Mouse (Mus musculus): ENCODE data around the gene Zfp628. TPM values are rescaled to one million over a fixed set of nuclear protein-coding genes. Genes with fewer than 3 reads are reported as not detected.

Gene Zfp628
- polyA plus RNA-seq, 1 experiment = 9.7 TPM

- Histone ChIP-seq H3K27ac (ENCODE audit: insufficient read depth, low read length) (peak overlapping the region; percentile 87), H3K4me3 (ENCODE audit: insufficient read depth, low read length) (peak overlapping the region; percentile 56), H3K4me1 (ENCODE audit: control insufficient read depth, insufficient read depth, low read length) (peaks cover 8% of the 10 kb centered on the region)
- TF ChIP-seq CTCF (IDR thresholded peaks at IDR 0.05; ENCODE audit: extremely low read depth, insufficient read depth, low read length) (no peak), POLR2A (IDR thresholded peaks at IDR 0.05; ENCODE audit: extremely low read depth, insufficient read depth, low read length) (0 out of 2 replicates have a peak, but pooled peaks have one; percentile 30)
Observed at GRCm38 (mm10) chr7:4922931-4923565, 8.0 kb downstream of the Zfp628 start.

GRCm38 (mm10) chr7:4923586-4924364, 8.8 kb downstream of the Zfp628 start:
- peaks cover 8% of the 10 kb centered on the region for H3K4me1 ChIP-seq (ENCODE audit: control insufficient read depth, insufficient read depth, low read length)
- no peak; the same call in 1 of the 2 replicates for TF ChIP-seq POLR2A (IDR thresholded peaks at IDR 0.05; ENCODE audit: extremely low read depth, insufficient read depth, low read length)
- peak; percentile 24; the same call in 1 of the 2 replicates for TF ChIP-seq CTCF (IDR thresholded peaks at IDR 0.05; ENCODE audit: extremely low read depth, insufficient read depth, low read length)
- H3K27ac ChIP-seq (ENCODE audit: insufficient read depth, low read length) = peak overlapping the region; percentile 87
- H3K4me3 ChIP-seq (ENCODE audit: insufficient read depth, low read length) = peak overlapping the region; percentile 56

GRCm38 (mm10) chr7:4924483-4924882, 9.5 kb downstream of the Zfp628 start:
- H3K4me1 ChIP-seq (ENCODE audit: control insufficient read depth, insufficient read depth, low read length) = peaks cover 8% of the 10 kb centered on the region
- peak overlapping the region; percentile 87; the same call in 1 of the 2 replicates for H3K27ac ChIP-seq (ENCODE audit: insufficient read depth, low read length)
- no peak for TF ChIP-seq CTCF (IDR thresholded peaks at IDR 0.05; ENCODE audit: extremely low read depth, insufficient read depth, low read length)
- no peak for TF ChIP-seq POLR2A (IDR thresholded peaks at IDR 0.05; ENCODE audit: extremely low read depth, insufficient read depth, low read length)
- no peak overlapping the region; the same call in 1 of the 2 replicates for H3K4me3 ChIP-seq (ENCODE audit: insufficient read depth, low read length)

- Histone ChIP-seq H3K27ac (ENCODE audit: insufficient read depth, low read length) (peak overlapping the region; percentile 37), H3K4me3 (ENCODE audit: insufficient read depth, low read length) (no peak overlapping the region), H3K4me1 (ENCODE audit: control insufficient read depth, insufficient read depth, low read length) (peaks cover 8% of the 10 kb centered on the region)
- no peak for TF ChIP-seq CTCF (IDR thresholded peaks at IDR 0.05; ENCODE audit: extremely low read depth, insufficient read depth, low read length)
- 0 out of 2 replicates have a peak, but pooled peaks have one; percentile 7 for TF ChIP-seq POLR2A (IDR thresholded peaks at IDR 0.05; ENCODE audit: extremely low read depth, insufficient read depth, low read length)
Observed at GRCm38 (mm10) chr7:4924891-4925301, 9.9 kb downstream of the Zfp628 start.

DNA sequence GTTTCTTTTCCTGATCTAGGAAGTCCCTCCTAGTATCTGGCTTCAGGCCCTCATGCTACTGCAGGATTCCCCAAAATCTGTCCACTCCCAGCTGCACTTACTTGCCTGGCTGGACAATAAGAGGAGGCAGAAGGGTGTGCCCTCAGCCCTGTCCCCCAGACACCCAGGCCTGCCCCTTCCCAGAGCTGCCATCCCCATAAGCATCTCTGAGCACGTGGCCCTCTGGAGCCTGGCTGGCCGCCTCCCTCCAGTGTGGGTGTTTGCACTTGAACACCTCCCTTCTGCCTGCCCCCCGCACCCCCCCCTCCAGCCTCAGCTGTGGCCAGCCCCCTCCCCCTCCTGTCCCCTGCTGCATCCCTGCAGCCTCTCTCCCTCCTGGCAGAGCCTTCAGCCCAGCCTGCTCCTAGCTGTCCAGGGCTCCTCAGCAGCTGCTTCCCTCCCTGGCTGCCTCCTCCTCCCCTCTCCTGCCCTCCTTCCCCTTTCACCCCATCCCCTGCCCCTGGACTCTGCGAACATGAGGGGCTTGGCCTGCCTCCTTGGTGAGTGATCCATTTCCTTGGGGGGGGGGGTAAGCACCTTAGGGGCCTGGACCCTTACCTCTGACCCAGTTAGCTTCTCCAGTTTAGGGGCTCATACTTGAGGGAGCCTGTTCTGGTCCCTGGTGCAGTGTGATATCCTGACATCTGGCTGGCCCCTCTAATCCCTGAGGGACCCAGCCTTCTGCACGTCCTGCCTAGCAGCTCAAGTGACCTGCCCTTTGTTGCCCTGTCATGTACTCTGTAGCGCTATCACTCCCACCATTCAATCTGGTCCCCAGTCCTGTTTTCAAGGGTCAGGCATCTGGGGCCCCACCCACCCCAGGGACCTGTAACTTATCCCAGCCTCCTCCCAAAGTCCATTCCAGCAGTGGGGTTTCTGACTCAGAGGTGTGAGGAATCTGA, 10.7 kb downstream of the Zfp628 start, which contains the start of gene Ssc5d:
TSS of gene Ssc5d (plus strand) at position 345 of the 941 bp plus-strand sequence.
- Histone ChIP-seq H3K27ac (ENCODE audit: insufficient read depth, low read length) (peak within 1 kb of the TSS; percentile 87), H3K4me1 (ENCODE audit: control insufficient read depth, insufficient read depth, low read length) (peaks cover 8% of the 10 kb centered on the region), H3K4me3 (ENCODE audit: insufficient read depth, low read length) (no peak within 1 kb of the TSS)
- TF ChIP-seq CTCF (IDR thresholded peaks at IDR 0.05; ENCODE audit: extremely low read depth, insufficient read depth, low read length) = no peak
- no peak for TF ChIP-seq POLR2A (IDR thresholded peaks at IDR 0.05; ENCODE audit: extremely low read depth, insufficient read depth, low read length)

DNA sequence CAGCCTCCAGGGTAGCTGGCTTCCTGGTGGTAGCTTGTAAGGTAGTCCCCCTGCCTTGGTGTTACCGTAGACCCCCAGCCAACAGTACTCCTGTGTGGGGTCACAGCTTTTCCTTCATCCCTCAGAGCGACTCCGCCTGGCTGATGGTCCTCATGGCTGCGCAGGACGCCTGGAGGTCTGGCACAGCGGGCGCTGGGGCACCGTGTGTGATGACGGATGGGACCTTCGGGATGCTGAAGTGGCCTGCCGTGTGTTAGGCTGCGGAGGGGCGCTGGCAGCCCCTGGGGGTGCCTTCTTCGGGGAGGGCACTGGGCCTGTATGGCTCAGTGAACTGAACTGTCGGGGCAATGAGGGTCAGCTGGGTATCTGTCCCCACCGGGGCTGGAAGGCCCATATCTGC, 11.8 kb downstream of the Zfp628 start:
- TF ChIP-seq POLR2A (IDR thresholded peaks at IDR 0.05; ENCODE audit: extremely low read depth, insufficient read depth, low read length) (no peak), CTCF (IDR thresholded peaks at IDR 0.05; ENCODE audit: extremely low read depth, insufficient read depth, low read length) (no peak)
- H3K4me3 ChIP-seq (ENCODE audit: insufficient read depth, low read length) = no peak overlapping the region

DNA sequence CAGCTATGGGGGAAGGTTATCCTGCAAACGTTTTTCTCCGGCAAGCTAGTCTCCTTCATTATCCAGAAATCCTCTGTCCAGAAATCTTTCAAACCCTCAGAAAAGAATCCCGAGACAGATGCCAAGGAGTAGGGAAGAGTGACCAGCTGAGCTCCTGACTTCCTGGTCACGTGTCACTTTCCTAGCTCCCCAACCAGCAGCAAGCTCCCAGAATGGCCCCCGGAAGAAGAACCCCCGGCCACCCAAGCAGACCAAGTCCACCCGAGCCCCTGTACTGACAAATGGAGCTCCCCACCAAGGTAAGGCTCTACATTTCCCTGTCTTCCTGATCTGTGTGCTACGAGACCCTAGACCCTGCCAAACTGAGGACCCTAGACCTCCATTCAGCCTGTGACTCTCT, 12.7 kb downstream of the Zfp628 start:
- no peak overlapping the region for H3K27ac ChIP-seq (ENCODE audit: insufficient read depth, low read length)
- TF ChIP-seq POLR2A (IDR thresholded peaks at IDR 0.05; ENCODE audit: extremely low read depth, insufficient read depth, low read length) (no peak), CTCF (IDR thresholded peaks at IDR 0.05; ENCODE audit: extremely low read depth, insufficient read depth, low read length) (no peak)
- peaks cover 6% of the 10 kb centered on the region for H3K4me1 ChIP-seq (ENCODE audit: control insufficient read depth, insufficient read depth, low read length)
- H3K4me3 ChIP-seq (ENCODE audit: insufficient read depth, low read length) = no peak overlapping the region

More for the DNA sequence above, 11.8 kb downstream of the Zfp628 start:
- no peak overlapping the region for H3K27ac ChIP-seq (ENCODE audit: insufficient read depth, low read length)
- H3K4me1 ChIP-seq (ENCODE audit: control insufficient read depth, insufficient read depth, low read length) = peaks cover 6% of the 10 kb centered on the region

DNA sequence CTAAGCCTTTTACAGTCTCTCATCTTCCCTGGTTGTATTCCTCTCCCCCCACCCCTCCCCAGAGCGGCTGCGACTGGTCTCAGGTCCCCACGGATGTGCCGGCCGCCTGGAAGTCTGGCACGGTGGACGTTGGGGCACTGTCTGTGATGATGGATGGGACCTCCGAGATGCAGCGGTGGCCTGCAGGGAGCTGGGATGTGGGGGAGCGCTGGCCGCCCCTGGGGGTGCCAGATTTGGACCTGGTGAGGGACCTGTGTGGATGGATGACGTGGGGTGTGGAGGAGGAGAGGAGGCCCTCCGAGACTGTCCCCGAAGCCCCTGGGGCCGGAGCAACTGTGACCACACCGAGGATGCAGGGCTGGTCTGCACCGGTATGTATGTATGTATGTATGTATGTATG, 13.3 kb downstream of the Zfp628 start:
- H3K4me1 ChIP-seq (ENCODE audit: control insufficient read depth, insufficient read depth, low read length) = peaks cover 6% of the 10 kb centered on the region
- no peak overlapping the region for H3K4me3 ChIP-seq (ENCODE audit: insufficient read depth, low read length)
- TF ChIP-seq POLR2A (IDR thresholded peaks at IDR 0.05; ENCODE audit: extremely low read depth, insufficient read depth, low read length) = no peak
- no peak for TF ChIP-seq CTCF (IDR thresholded peaks at IDR 0.05; ENCODE audit: extremely low read depth, insufficient read depth, low read length)
- H3K27ac ChIP-seq (ENCODE audit: insufficient read depth, low read length) = no peak overlapping the region

DNA sequence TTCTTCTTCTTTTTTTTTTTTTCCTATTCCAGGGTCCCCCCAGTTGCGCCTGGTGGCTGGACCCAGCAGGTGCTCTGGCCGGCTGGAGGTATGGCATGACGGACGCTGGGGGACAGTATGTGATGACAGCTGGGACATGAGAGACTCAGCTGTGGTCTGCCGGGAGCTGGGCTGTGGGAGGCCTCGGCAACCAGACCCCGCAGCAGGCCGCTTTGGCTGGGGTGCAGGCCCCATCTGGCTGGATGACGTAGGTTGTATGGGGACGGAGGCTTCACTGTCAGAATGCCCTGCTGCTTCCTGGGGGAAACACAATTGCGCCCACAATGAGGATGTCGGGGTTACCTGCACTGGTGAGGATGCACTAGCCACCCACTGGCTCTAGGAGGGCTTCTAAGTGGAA, 18.1 kb downstream of the Zfp628 start:
- TF ChIP-seq CTCF (IDR thresholded peaks at IDR 0.05; ENCODE audit: extremely low read depth, insufficient read depth, low read length) = no peak
- no peak for TF ChIP-seq POLR2A (IDR thresholded peaks at IDR 0.05; ENCODE audit: extremely low read depth, insufficient read depth, low read length)

More for the DNA sequence above, 18.1 kb downstream of the Zfp628 start:
- Histone ChIP-seq H3K27ac (ENCODE audit: insufficient read depth, low read length) (no peak overlapping the region), H3K4me3 (ENCODE audit: insufficient read depth, low read length) (no peak overlapping the region), H3K4me1 (ENCODE audit: control insufficient read depth, insufficient read depth, low read length) (no peaks in the 10 kb centered on the region)

All from cortical plate, adult 2 months (tissue).